In the genomic region with DNA sequence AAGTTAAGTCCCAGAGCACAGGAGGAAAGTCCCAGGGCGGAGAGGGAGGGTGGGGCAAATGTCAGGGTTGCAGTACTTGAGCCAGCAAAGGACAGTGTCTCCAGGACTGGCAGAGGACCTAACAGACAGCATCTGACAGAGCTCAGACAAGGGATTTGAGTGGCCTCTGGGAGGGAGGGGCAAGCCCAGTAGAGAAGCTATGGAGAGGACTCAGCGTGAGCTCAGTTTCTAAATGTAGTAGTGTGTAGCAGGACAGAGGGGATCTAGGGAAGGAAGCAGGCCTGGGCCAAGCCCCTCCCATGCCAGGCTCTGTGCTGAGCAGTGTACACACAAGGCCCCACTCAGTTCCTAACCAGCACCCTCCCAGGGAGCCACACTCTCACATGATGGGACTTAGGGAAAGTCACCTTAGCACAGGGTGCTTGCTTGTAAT, we compare ENCODE assay signal across 12 mouse cellular contexts.
DNase-seq lines count a peak whose midpoint lies in the region; ATAC-seq lines count a peak whose summit lies in the region.
"Had no signal": no experiment of that assay in that cellular context is flagged by ENCODE, and none has a peak within 500 bp of the region (broad histone marks: within the 10 kb centered on the region; RNA-seq: fewer than 3 reads in every experiment).

No protein-coding gene starts in this region.

- H3K4me3 ChIP-seq in midbrain, embryonic 10.5 days, result no peak overlapping the region
- no peak overlapping the region for H3K4me3 ChIP-seq in midbrain, embryonic 14.5 days (replicated peaks; ENCODE audit: low read depth, low read length)
- no peak overlapping the region for H3K4me3 ChIP-seq in intestine, embryonic 16.5 days (ENCODE audit: low read length)
- H3K4me3 ChIP-seq: layer of hippocampus, adult 2 months had no signal

- H3K27me3 ChIP-seq in midbrain, embryonic 10.5 days (ENCODE audit: low read depth, poor library complexity, severe bottlenecking), result no peaks in the 10 kb centered on the region
- H3K27me3 ChIP-seq in midbrain, embryonic 14.5 days (ENCODE audit: control insufficient read depth, insufficient read depth, low read length), result no peaks in the 10 kb centered on the region
- H3K27me3 ChIP-seq in intestine, embryonic 16.5 days (replicated peaks; ENCODE audit: control insufficient read depth, insufficient read depth, low read length), result no peaks in the 10 kb centered on the region

- WGBS in midbrain, embryonic 10.5 days, result 73% methylated on average over 2 of the region's 2 CpGs
- WGBS in midbrain, embryonic 14.5 days, result 65% methylated on average over 2 of the region's 2 CpGs
- 56% methylated on average over 2 of the region's 2 CpGs for WGBS in intestine, embryonic 16.5 days

- no peak overlapping the region for H3K4me2 ChIP-seq in midbrain, embryonic 14.5 days (ENCODE audit: low read length)
- no peak overlapping the region for H3K4me2 ChIP-seq in intestine, embryonic 16.5 days (ENCODE audit: low read depth, low read length)

- ATAC-seq in midbrain, embryonic 14.5 days (ENCODE audit: low FRiP score, low TSS enrichment), result no peak
- peak; percentile 59 for ATAC-seq in intestine, embryonic 16.5 days
- ATAC-seq: forebrain, embryonic 14.5 days had no signal

- no peaks in the 10 kb centered on the region for H3K36me3 ChIP-seq in midbrain, embryonic 10.5 days
- no peaks in the 10 kb centered on the region for H3K36me3 ChIP-seq in midbrain, embryonic 14.5 days (ENCODE audit: control insufficient read depth, insufficient read depth, low read length)
- no peaks in the 10 kb centered on the region for H3K36me3 ChIP-seq in intestine, embryonic 16.5 days (ENCODE audit: control insufficient read depth, insufficient read depth, low read length)

- H3K4me1 ChIP-seq in midbrain, embryonic 10.5 days, result peaks cover 18% of the 10 kb centered on the region
- H3K4me1 ChIP-seq in midbrain, embryonic 14.5 days (ENCODE audit: control insufficient read depth, insufficient read depth, low read length), result peaks cover 7% of the 10 kb centered on the region; the same call in 1 of the 2 replicates
- peaks cover 8% of the 10 kb centered on the region for H3K4me1 ChIP-seq in intestine, embryonic 16.5 days (ENCODE audit: control insufficient read depth, insufficient read depth, low read length)

- H3K27ac ChIP-seq in midbrain, embryonic 10.5 days (replicated peaks), result peak overlapping the region; percentile 23
- H3K27ac ChIP-seq in midbrain, embryonic 14.5 days (replicated peaks; ENCODE audit: low read depth, low read length), result no peak overlapping the region
- H3K27ac ChIP-seq in intestine, embryonic 16.5 days (ENCODE audit: low read length), result no peak overlapping the region
- H3K27ac ChIP-seq: layer of hippocampus, adult 2 months had no signal

- no peak for DNase-seq in midbrain, embryonic 10.5 days (ENCODE audit: low spot score)
- no peak for DNase-seq in midbrain, embryonic 14.5 days
- peak; percentile 98 for DNase-seq in heart, adult 11 months
- DNase-seq in skeletal muscle tissue, adult 2 months (ENCODE audit: low read depth, low spot score), result peak; percentile 84
- DNase-seq in cerebellum, adult 8-10 months, result no peak
- DNase-seq in cerebellum, postnatal 36 days, result no peak
- no peak for DNase-seq in thymus, postnatal 0 days (ENCODE audit: low spot score)
- DNase-seq: right cerebral cortex, postnatal 25 days had no signal

- no peak overlapping the region for H3K9ac ChIP-seq in midbrain, embryonic 14.5 days (replicated peaks; ENCODE audit: low read length)
- no peak overlapping the region for H3K9ac ChIP-seq in intestine, embryonic 16.5 days (ENCODE audit: low read depth, low read length)

- no peaks in the 10 kb centered on the region for H3K9me3 ChIP-seq in midbrain, embryonic 10.5 days (replicated peaks)
- H3K9me3 ChIP-seq in midbrain, embryonic 14.5 days (ENCODE audit: control insufficient read depth, low read length), result no peaks in the 10 kb centered on the region
- no peaks in the 10 kb centered on the region for H3K9me3 ChIP-seq in intestine, embryonic 16.5 days (ENCODE audit: control insufficient read depth, low read length)
- H3K9me3 ChIP-seq: megakaryocyte, embryonic 14.5 days had no signal

Comparison
In these comparisons a context has a peak if more than half of its experiments do, and no peak if none do; other contexts are left out.
1. DNase-seq: peak in heart, adult 11 months (single experiment) and skeletal muscle tissue, adult 2 months (single experiment); none in midbrain, embryonic 10.5 days (single experiment), midbrain, embryonic 14.5 days (single experiment), cerebellum, adult 8-10 months (single experiment), cerebellum, postnatal 36 days (0 of 2) and thymus, postnatal 0 days (single experiment).